Mouse (Mus musculus) limb, embryonic 14.5 days (tissue): Measurements from ENCODE around the gene Cmc4. TPM values are rescaled to one million over a fixed set of nuclear protein-coding genes. Genes with fewer than 3 reads are reported as not detected.

ENCODE experiments used
- ATAC-seq: fragments of 200-750 bp; cut with Nextera tagmentation; 2 replicates; pipeline ENCODE4 v1.8.0; 2017; ENCODE audit warnings: low read depth, moderate number of reproducible peaks, moderate TSS enrichment; ENCODE audit not compliant: low FRiP score
- DNase-seq: peaks from one replicate; pipeline ENCODE4 v3.0.0-alpha.2; 2015; ENCODE audit warnings: low spot score
- H3K27ac ChIP-seq: fragments of 300-500 bp; sonication (generic); replicated peaks from 2 replicates; pipeline ENCODE4 v1.5.1; 2014; ENCODE audit warnings: low read depth, mild to moderate bottlenecking, low read length, moderate library complexity, mixed read lengths
- H3K27me3 ChIP-seq: fragments of 300-500 bp; sonication (generic); 2 replicates; pipeline ENCODE4 v1.6.1; 2014; ENCODE audit warnings: low read length, mixed read lengths; ENCODE audit not compliant: control insufficient read depth, insufficient read depth
- H3K36me3 ChIP-seq: fragments of 300-500 bp; sonication (generic); 2 replicates; pipeline ENCODE4 v1.6.1; 2014; ENCODE audit warnings: mild to moderate bottlenecking, low read length, moderate library complexity, mixed read lengths; ENCODE audit not compliant: control insufficient read depth, insufficient read depth
- H3K4me1 ChIP-seq: fragments of 300-500 bp; sonication (generic); 2 replicates; pipeline ENCODE4 v1.6.1; 2014; ENCODE audit warnings: antibody characterized with exemption, low read length, mixed read lengths; ENCODE audit not compliant: control insufficient read depth, insufficient read depth
- H3K4me2 ChIP-seq: fragments of 300-500 bp; sonication (generic); replicated peaks from 2 replicates; pipeline ENCODE4 v1.6.1; 2014; ENCODE audit warnings: low read depth, mild to moderate bottlenecking, low read length, moderate library complexity; ENCODE audit not compliant: severe bottlenecking
- H3K4me3 ChIP-seq: fragments of 300-500 bp; sonication (generic); replicated peaks from 2 replicates; pipeline ENCODE4 v1.5.1; 2014; ENCODE audit warnings: low read length
- H3K9ac ChIP-seq: fragments of 300-500 bp; sonication (generic); 2 replicates; pipeline ENCODE4 v1.6.1; 2014; ENCODE audit warnings: mild to moderate bottlenecking, low read depth, low read length, moderate library complexity; ENCODE audit not compliant: severe bottlenecking
- H3K9me3 ChIP-seq: fragments of 300-500 bp; sonication (generic); 2 replicates; pipeline ENCODE4 v1.6.1; 2016; ENCODE audit warnings: low read length; ENCODE audit not compliant: control insufficient read depth
- POLR2A ChIP-seq: fragments of 200-500 bp; IDR thresholded peaks from 2 replicates; pipeline ENCODE4 v1.8.0; 2012; ENCODE audit warnings: inconsistent platforms, mild to moderate bottlenecking, moderate library complexity, borderline replicate concordance; ENCODE audit not compliant: insufficient read depth, insufficient read length; ENCODE audit errors: extremely low read depth
- WGBS: fragments of 180-500 bp; shearing (Covaris S2); extraction: QIAGEN DNeasy Blood & Tissue Kit; methylation state at CpG from one replicate; pipeline ENCODE4 v1.1.7; 2014; 5-methylcytosine and 5-hydroxymethylcytosine counted together
- polyA plus RNA-seq, 2 experiments: library from polyadenylated mRNA; depleted of rRNA in 1 of 2; stranded (reverse) in 1 of 2; unstranded in 1 of 2; fragments of >200 nt; fragmentation: Nextera tagmentation in 1 of 2; extraction: Ambion mirVana in 1 of 2; gene quantifications; 2 replicates each; pipeline versions ENCODE4 v1.2.1 to v1.2.3; 2012 to 2014

The Cmc4 gene
- 19.2 and 22.9 TPM in 2 replicates for polyA plus RNA-seq (2012; rRNA removed)
- 23.8 TPM in 2 replicates for polyA plus RNA-seq (2014; fragmentation: Nextera tagmentation; extraction: Ambion mirVana)

GRCm38 (mm10) chrX:75415936-75416785 is at the start of gene Cmc4, which contains the start of the genes Mtcp1 and Brcc3:
Gene Cmc4 (minus strand): TSS chrX:75416584.
Gene Mtcp1 (minus strand): TSS chrX:75416588.
Gene Brcc3 (plus strand): TSS chrX:75416628.
- ATAC-seq: peak; percentile 100
- H3K9ac ChIP-seq: peak within 1 kb of the TSS; percentile 59
- TF ChIP-seq POLR2A: peak; percentile 84; the same call in 1 of the 2 replicates
- no peaks in the 10 kb centered on the region for H3K4me1 ChIP-seq
- peak within 1 kb of the TSS; percentile 42 for H3K4me2 ChIP-seq
- peak; percentile 87 for DNase-seq
- H3K36me3 ChIP-seq: no peaks in the 10 kb centered on the region
- H3K4me3 ChIP-seq: peak within 1 kb of the TSS; percentile 47
- H3K9me3 ChIP-seq: no peaks in the 10 kb centered on the region
- WGBS: 24% methylated on average over 33 of the region's 52 CpGs
- peak within 1 kb of the TSS; percentile 86 for H3K27ac ChIP-seq
- no peaks in the 10 kb centered on the region for H3K27me3 ChIP-seq

- Histone ChIP-seq H3K36me3 (0 out of 2 replicates have a peak, but pooled peaks cover 5% of the 10 kb centered on the region), H3K27ac (no peak overlapping the region), H3K27me3 (no peaks in the 10 kb centered on the region), H3K4me3 (no peak overlapping the region), H3K4me2 (no peak overlapping the region), H3K9ac (no peak overlapping the region), H3K4me1 (no peaks in the 10 kb centered on the region), H3K9me3 (no peaks in the 10 kb centered on the region)
- 88% methylated on average over 1 of the region's 1 CpGs for WGBS
- no peak for ATAC-seq
- no peak for TF ChIP-seq POLR2A
- DNase-seq: no peak
Observed at GRCm38 (mm10) chrX:75454597-75454996, 38.2 kb upstream of the Cmc4 start.

GRCm38 (mm10) chrX:75409711-75410110 is 6.7 kb downstream of the Cmc4 start:
- Histone ChIP-seq H3K27me3 (no peaks in the 10 kb centered on the region), H3K9ac (no peak overlapping the region), H3K4me3 (no peak overlapping the region), H3K4me2 (no peak overlapping the region), H3K27ac (no peak overlapping the region), H3K36me3 (peaks cover 5% of the 10 kb centered on the region; the same call in 1 of the 2 replicates), H3K9me3 (no peaks in the 10 kb centered on the region), H3K4me1 (no peaks in the 10 kb centered on the region)
- no peak for DNase-seq
- 91% methylated on average over 1 of the region's 1 CpGs for WGBS
- no peak for TF ChIP-seq POLR2A
- ATAC-seq: no peak

GRCm38 (mm10) chrX:75403350-75403749 is 13.0 kb downstream of the Cmc4 start:
- H3K4me2 ChIP-seq: no peak overlapping the region
- no peak for TF ChIP-seq POLR2A

GRCm38 (mm10) chrX:75402668-75403067 is 13.7 kb downstream of the Cmc4 start:
- no peaks in the 10 kb centered on the region for H3K36me3 ChIP-seq
- DNase-seq (no peak), ATAC-seq (no peak)
- no peak overlapping the region for H3K4me2 ChIP-seq
- no peak overlapping the region for H3K27ac ChIP-seq
- no peak overlapping the region for H3K9ac ChIP-seq
- WGBS: 74% methylated on average over 2 of the region's 2 CpGs
- no peaks in the 10 kb centered on the region for H3K27me3 ChIP-seq
- no peaks in the 10 kb centered on the region for H3K4me1 ChIP-seq
- no peaks in the 10 kb centered on the region for H3K9me3 ChIP-seq
- no peak for TF ChIP-seq POLR2A
- no peak overlapping the region for H3K4me3 ChIP-seq

More at GRCm38 (mm10) chrX:75403350-75403749, 13.0 kb downstream of the Cmc4 start:
- DNase-seq: no peak
- no peaks in the 10 kb centered on the region for H3K36me3 ChIP-seq
- H3K4me1 ChIP-seq: no peaks in the 10 kb centered on the region
- no peaks in the 10 kb centered on the region for H3K9me3 ChIP-seq
- H3K9ac ChIP-seq: no peak overlapping the region
- H3K27ac ChIP-seq: no peak overlapping the region
- no peaks in the 10 kb centered on the region for H3K27me3 ChIP-seq
- no peak; the same call in 1 of the 2 replicates for ATAC-seq
- H3K4me3 ChIP-seq: no peak overlapping the region
